Mouse (Mus musculus) heart, postnatal 10 days (tissue): ENCODE measurements around the gene Amt. TPM values are rescaled to one million over a fixed set of nuclear protein-coding genes. Genes with fewer than 3 reads are reported as not detected.
"Not testable (repeated sequence)": the region's sequence is repeated elsewhere in the genome, so short reads cannot be mapped to it uniquely, and the experiment has no call there.

Source experiments
- DNase-seq, 2 experiments: peaks; one replicate each; pipeline ENCODE4 v3.0.0; 2021
- intact Hi-C: fragments of 180-260 bp; cut with DNase I; formaldehyde crosslinking; loops from one replicate; pipeline ENCODE4 v1.15.1; 2025
- total RNA-seq, 2 experiments: library from RNA; stranded (reverse); gene quantifications; 2 replicates each; pipeline ENCODE4 v1.2.3; 2021

Gene Amt
- total RNA-seq, 2 experiments from 2014 or later = 5.2 to 6.9 TPM

GRCm38 (mm10) chr9:108278697-108279450, 17.8 kb upstream of the Amt start:
- intact Hi-C loops = loop anchor here (2.0 kb wide), 1 partner anchor 74 kb away; no protein-coding TSS in a partner anchor
- DNase-seq = peak in 1 of 2 experiments; percentile 66

GRCm38 (mm10) chr9:108280071-108280828, 16.4 kb upstream of the Amt start:
- intact Hi-C loops = loop anchor here (2.0 kb wide), 1 partner anchor 67 kb away; no protein-coding TSS in a partner anchor
- peak; percentile 92 to 94 for DNase-seq

- intact Hi-C loops = loop anchor here (1.0 kb wide), 2 partner anchors 148 to 189 kb away; no protein-coding TSS in a partner anchor
- peak; percentile 76 to 89 for DNase-seq
These were observed 12.2 kb upstream of the Amt start for GRCm38 (mm10) chr9:108284410-108284809.

- intact Hi-C loops, DNase-seq: not testable (repeated sequence)
These were observed 9.0 kb upstream of the Amt start for GRCm38 (mm10) chr9:108287526-108288238.

GRCm38 (mm10) chr9:108289347-108289746, 7.3 kb upstream of the Amt start:
- intact Hi-C loops = no loop called here
- DNase-seq = no peak

- intact Hi-C loops = no loop called here
- peak; percentile 95 to 96 for DNase-seq
These were observed 6.5 kb upstream of the Amt start, which contains the start of gene Nicn1 for GRCm38 (mm10) chr9:108290016-108290750. Gene Nicn1 (plus strand): TSS chr9:108290429.

GRCm38 (mm10) chr9:108290773-108291172, 5.9 kb upstream of the Amt start:
- no peak for DNase-seq
- intact Hi-C loops = no loop called here

GRCm38 (mm10) chr9:108301853-108302252, 5.2 kb downstream of the Amt start:
- intact Hi-C loops = no loop called here

GRCm38 (mm10) chr9:108304716-108305115, 8.1 kb downstream of the Amt start:
- DNase-seq = peak in 1 of 2 experiments; percentile 27
- intact Hi-C loops = no loop called here

More at GRCm38 (mm10) chr9:108301853-108302252, 5.2 kb downstream of the Amt start:
- DNase-seq = no peak

GRCm38 (mm10) chr9:108305170-108305569, 8.5 kb downstream of the Amt start:
- intact Hi-C loops = no loop called here
- DNase-seq = peak; percentile 32 to 34

- intact Hi-C loops = loop anchor here (2.0 kb wide), 1 partner anchor 33 kb away; the partner anchor contains the start of gene Gpx1
- DNase-seq = peak; percentile 99
These were observed 9.2 kb downstream of the Amt start, which contains the start of the genes Rhoa and Tcta for GRCm38 (mm10) chr9:108305629-108306520. Gene Rhoa (plus strand): TSS chr9:108306129. Gene Tcta (minus strand): TSS chr9:108306160.

GRCm38 (mm10) chr9:108306571-108306980, 9.9 kb downstream of the Amt start:
- intact Hi-C loops = loop anchor here (2.0 kb wide), 1 partner anchor 32 kb away; the partner anchor contains the start of gene Gpx1
- DNase-seq = peak; percentile 88

- intact Hi-C loops = loop anchor here (2.0 kb wide), 1 partner anchor 32 kb away; the partner anchor contains the start of gene Gpx1
These were observed 10.6 kb downstream of the Amt start for GRCm38 (mm10) chr9:108307021-108307807.

GRCm38 (mm10) chr9:108308141-108308540, 11.5 kb downstream of the Amt start:
- intact Hi-C loops = loop anchor here (1.0 kb wide), 1 partner anchor 11 kb away; no protein-coding TSS in a partner anchor
- peak in 1 of 2 experiments; percentile 18 for DNase-seq

More at GRCm38 (mm10) chr9:108307021-108307807, 10.6 kb downstream of the Amt start:
- no peak for DNase-seq

GRCm38 (mm10) chr9:108317572-108317971, 20.9 kb downstream of the Amt start:
- intact Hi-C loops = no loop called here
- peak in 1 of 2 experiments; percentile 24 for DNase-seq

GRCm38 (mm10) chr9:108318462-108318861, 21.8 kb downstream of the Amt start:
- intact Hi-C loops = no loop called here
- no peak for DNase-seq

GRCm38 (mm10) chr9:108322054-108322453, 25.4 kb downstream of the Amt start:
- intact Hi-C loops, DNase-seq: not testable (repeated sequence)

GRCm38 (mm10) chr9:108324784-108325183, 28.1 kb downstream of the Amt start:
- DNase-seq = no peak
- intact Hi-C loops = no loop called here
